Mouse (Mus musculus) liver, adult 2 months (tissue): ENCODE results near the gene Slc22a8. TPM values are rescaled to one million over a fixed set of nuclear protein-coding genes. Genes with fewer than 3 reads are reported as not detected.

Experiments
- DNase-seq: peaks from one replicate; pipeline ENCODE4 v3.0.0-alpha.2; 2011; ENCODE audit warnings: low read depth, low spot score; ENCODE audit errors: extremely low read depth
- H3K27ac ChIP-seq: fragments of 200-500 bp; replicated peaks from 2 replicates; pipeline ENCODE4 v1.5.1; 2012; ENCODE audit warnings: low read depth, mild to moderate bottlenecking, control low read depth, inconsistent platforms, low read length; ENCODE audit not compliant: insufficient read depth
- H3K27me3 ChIP-seq: fragments of 200-500 bp; 2 replicates; pipeline ENCODE4 v1.6.1; 2012; ENCODE audit warnings: mild to moderate bottlenecking, moderate library complexity, low read length, inconsistent platforms; ENCODE audit not compliant: control insufficient read depth, insufficient read depth
- H3K36me3 ChIP-seq: fragments of 200-500 bp; 2 replicates; pipeline ENCODE4 v1.6.1; 2012; ENCODE audit warnings: low read length, inconsistent platforms; ENCODE audit not compliant: control insufficient read depth, insufficient read depth
- H3K4me1 ChIP-seq: fragments of 200-500 bp; 2 replicates; pipeline ENCODE4 v1.6.1; 2011; ENCODE audit warnings: low read length; ENCODE audit not compliant: control insufficient read depth, insufficient read depth
- H3K4me3 ChIP-seq: fragments of 200-500 bp; 2 replicates; pipeline ENCODE4 v1.5.1; 2011; ENCODE audit warnings: low read depth, mild to moderate bottlenecking, control low read depth, low read length, moderate library complexity; ENCODE audit not compliant: insufficient read depth
- H3K79me2 ChIP-seq: fragments of 200-500 bp; 2 replicates; pipeline ENCODE4 v1.6.1; 2012; ENCODE audit warnings: inconsistent platforms, mild to moderate bottlenecking, low read length, moderate library complexity; ENCODE audit not compliant: control insufficient read depth, insufficient read depth
- H3K9ac ChIP-seq: fragments of 200-500 bp; 2 replicates; pipeline ENCODE4 v1.6.1; 2012; ENCODE audit warnings: low read depth, mild to moderate bottlenecking, control low read depth, inconsistent platforms, low read length
- CTCF ChIP-seq: fragments of 200-500 bp; IDR thresholded peaks from 2 replicates; pipeline ENCODE4 v1.5.1; 2011; ENCODE audit warnings: low read depth, low read length, control low read depth
- POLR2A ChIP-seq: fragments of 200-500 bp; IDR thresholded peaks from 2 replicates; pipeline ENCODE4 v1.6.1; 2011; ENCODE audit warnings: low read length, control low read depth; ENCODE audit not compliant: insufficient read depth; ENCODE audit errors: extremely low read depth
- WGBS: fragments of 180-500 bp; shearing (Covaris S2); methylation state at CpG from one replicate; pipeline ENCODE4 v1.1.7; 2018; 5-methylcytosine and 5-hydroxymethylcytosine counted together
- polyA plus RNA-seq: library from polyadenylated mRNA; depleted of rRNA; stranded (reverse); fragments of >200 nt; gene quantifications from 2 replicates; pipeline ENCODE4 v1.2.3, GENCODE M21; 2012
- total RNA-seq: library from RNA; depleted of rRNA; stranded (reverse); fragments of >200 nt; gene quantifications from 2 replicates; pipeline ENCODE4 v1.2.3, GENCODE M21; 2014

Slc22a8 gene
- total and polyA plus RNA-seq, 2 experiments = 0.02 TPM; not detected in 1

DNA sequence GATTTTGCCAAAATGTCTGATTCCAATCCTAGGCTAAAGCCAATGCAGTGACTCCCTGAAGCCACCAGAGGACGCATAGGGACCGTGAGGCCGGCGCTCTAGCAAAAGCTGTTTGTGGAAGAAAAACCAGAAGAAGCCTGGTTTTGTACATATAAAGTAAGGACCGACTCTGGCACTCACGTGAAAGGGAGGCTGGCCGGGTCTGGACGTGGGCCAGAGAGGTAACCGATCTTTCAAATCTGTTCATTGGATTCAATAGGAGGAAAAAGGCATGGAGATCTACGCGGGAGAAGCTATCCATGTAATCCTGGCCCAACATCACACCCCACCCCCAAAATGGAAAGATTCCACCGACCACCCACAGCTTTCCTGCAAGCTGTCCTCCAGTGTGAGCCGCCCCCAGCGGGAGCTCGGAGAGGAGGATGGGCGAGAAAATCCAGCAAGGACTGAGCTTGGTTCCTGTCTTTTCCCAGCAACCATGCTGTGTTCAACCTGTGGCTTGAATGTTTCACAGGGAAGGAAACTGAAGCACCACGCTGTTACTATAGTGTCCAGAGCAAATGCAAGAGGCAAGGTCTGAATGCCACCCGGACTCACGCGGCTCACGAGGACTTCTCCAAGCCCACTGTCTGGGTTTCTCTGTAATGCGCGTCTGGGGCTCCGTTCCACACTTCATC, 12.6 kb upstream of the Slc22a8 start:
- no peaks in the 10 kb centered on the region for H3K36me3 ChIP-seq
- peak overlapping the region; percentile 37; the same call in 1 of the 2 replicates for H3K9ac ChIP-seq
- no peaks in the 10 kb centered on the region for H3K27me3 ChIP-seq
- 16% methylated on average over 24 of the region's 24 CpGs for WGBS
- no peak for TF ChIP-seq POLR2A
- peak; percentile 97 for TF ChIP-seq CTCF
- H3K4me1 ChIP-seq = peaks cover 1% of the 10 kb centered on the region; the same call in 1 of the 2 replicates
- DNase-seq = peak; percentile 51
- no peak overlapping the region for H3K4me3 ChIP-seq
- no peak overlapping the region for H3K27ac ChIP-seq
- no peaks in the 10 kb centered on the region for H3K79me2 ChIP-seq

GRCm38 (mm10) chr19:8578970-8579342, 12.1 kb upstream of the Slc22a8 start:
- H3K79me2 ChIP-seq = no peaks in the 10 kb centered on the region
- H3K9ac ChIP-seq = no peak overlapping the region
- H3K4me1 ChIP-seq = peaks cover 1% of the 10 kb centered on the region; the same call in 1 of the 2 replicates
- no peak overlapping the region for H3K4me3 ChIP-seq
- DNase-seq = no peak
- H3K27ac ChIP-seq = no peak overlapping the region
- no peaks in the 10 kb centered on the region for H3K36me3 ChIP-seq
- WGBS = 89% methylated on average over 2 of the region's 2 CpGs
- TF ChIP-seq CTCF (no peak), POLR2A (no peak)
- no peaks in the 10 kb centered on the region for H3K27me3 ChIP-seq

DNA sequence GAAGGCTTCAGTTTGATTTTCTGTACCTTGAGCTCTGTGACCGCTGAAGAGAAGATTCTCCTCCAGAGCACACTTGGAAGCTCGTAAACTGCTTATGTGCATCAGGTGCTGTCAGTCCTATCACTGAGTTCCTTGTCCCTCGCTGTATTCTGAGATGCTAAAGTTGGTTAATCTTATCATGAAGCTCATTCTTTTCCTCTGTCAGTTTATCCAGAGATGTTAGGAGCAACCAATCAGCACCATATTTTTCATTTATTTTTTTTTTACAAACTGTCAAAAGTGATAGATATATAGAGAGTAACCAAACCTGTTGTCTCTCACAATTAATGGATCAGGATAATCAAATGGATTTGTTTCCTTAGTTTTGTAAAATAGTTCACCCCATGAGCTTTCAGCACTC, 5.8 kb upstream of the Slc22a8 start:
- H3K9ac ChIP-seq = no peak overlapping the region
- no peaks in the 10 kb centered on the region for H3K36me3 ChIP-seq
- H3K27ac ChIP-seq = no peak overlapping the region
- WGBS = 86% methylated on average over 3 of the region's 3 CpGs
- H3K4me1 ChIP-seq = no peaks in the 10 kb centered on the region
- H3K79me2 ChIP-seq = no peaks in the 10 kb centered on the region
- TF ChIP-seq POLR2A (no peak), CTCF (no peak)
- no peak for DNase-seq
- H3K4me3 ChIP-seq = no peak overlapping the region
- H3K27me3 ChIP-seq = no peaks in the 10 kb centered on the region

DNA sequence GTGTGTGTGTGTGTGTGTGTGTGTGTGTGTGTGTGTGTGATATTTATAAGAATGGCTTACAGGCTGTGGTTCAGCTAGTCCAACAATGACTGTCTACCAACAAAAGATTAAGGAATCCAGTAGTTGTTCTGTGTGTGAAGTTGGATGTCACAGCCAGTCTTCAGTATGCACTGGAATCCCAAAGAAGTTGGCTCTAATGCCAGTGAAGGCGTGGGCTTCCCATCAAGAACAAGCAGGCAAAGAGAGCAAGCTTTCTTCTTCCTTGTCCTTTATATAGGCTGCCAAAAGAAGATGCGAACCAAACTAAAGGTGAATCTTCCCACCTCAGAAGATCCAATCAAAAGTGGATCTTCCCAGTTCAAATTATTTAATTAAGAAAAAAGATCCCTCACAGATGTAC, 5.2 kb upstream of the Slc22a8 start:
- no peaks in the 10 kb centered on the region for H3K4me1 ChIP-seq
- no peaks in the 10 kb centered on the region for H3K79me2 ChIP-seq
- H3K9ac ChIP-seq = no peak overlapping the region
- DNase-seq = no peak
- no peaks in the 10 kb centered on the region for H3K27me3 ChIP-seq
- H3K27ac ChIP-seq = no peak overlapping the region
- H3K36me3 ChIP-seq = no peaks in the 10 kb centered on the region
- 95% methylated on average over 2 of the region's 2 CpGs for WGBS
- no peak overlapping the region for H3K4me3 ChIP-seq
- TF ChIP-seq CTCF = no peak
- TF ChIP-seq POLR2A = no peak

DNA sequence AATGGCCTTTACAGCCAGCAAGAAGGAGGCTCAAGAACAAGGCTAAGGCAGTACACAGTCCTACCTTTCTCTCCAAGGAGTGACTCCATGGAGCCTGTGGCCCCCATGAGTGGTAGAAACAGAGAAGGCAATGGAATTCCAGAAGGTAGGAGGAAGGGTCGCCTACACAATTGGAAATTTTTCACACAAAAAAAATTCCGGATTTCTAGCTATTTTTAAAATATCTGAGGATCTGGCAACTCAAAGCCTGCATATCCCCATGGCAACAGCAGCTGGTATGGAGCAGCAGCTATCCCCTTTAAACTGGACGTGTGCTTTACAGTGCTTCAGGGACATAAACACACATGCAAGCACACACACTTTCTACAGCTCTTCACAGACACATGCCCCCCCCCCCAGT, 4.7 kb upstream of the Slc22a8 start:
- H3K27me3 ChIP-seq = no peaks in the 10 kb centered on the region
- TF ChIP-seq POLR2A = no peak
- TF ChIP-seq CTCF = no peak
- no peaks in the 10 kb centered on the region for H3K4me1 ChIP-seq
- 66% methylated on average over 3 of the region's 3 CpGs for WGBS
- H3K9ac ChIP-seq = no peak overlapping the region
- DNase-seq = no peak
- no peak overlapping the region for H3K27ac ChIP-seq
- H3K36me3 ChIP-seq = no peaks in the 10 kb centered on the region
- no peaks in the 10 kb centered on the region for H3K79me2 ChIP-seq
- no peak overlapping the region for H3K4me3 ChIP-seq

DNA sequence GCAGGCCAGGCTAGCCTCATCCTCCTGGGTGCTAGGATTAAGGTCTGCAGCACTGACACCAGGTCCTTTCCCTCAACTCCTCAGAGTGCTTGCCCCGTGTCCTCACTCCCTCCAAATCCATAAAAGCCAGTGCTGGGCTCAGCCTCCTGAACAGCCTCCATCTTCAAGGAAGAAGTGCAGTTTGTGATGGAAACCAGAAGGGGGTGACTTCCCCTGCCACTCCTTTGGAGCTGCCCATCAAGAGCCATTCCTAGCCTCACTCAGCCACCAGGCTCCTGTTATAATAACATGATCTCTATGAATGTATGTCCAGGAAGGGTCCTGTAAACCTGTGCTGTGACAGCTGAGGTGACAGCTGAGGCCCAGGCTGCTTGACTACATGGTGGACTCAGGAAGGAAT, 3.7 kb upstream of the Slc22a8 start:
- peak; percentile 49 for TF ChIP-seq CTCF
- TF ChIP-seq POLR2A = no peak
- Histone ChIP-seq H3K36me3 (no peaks in the 10 kb centered on the region), H3K27me3 (no peaks in the 10 kb centered on the region), H3K4me3 (no peak overlapping the region), H3K79me2 (no peaks in the 10 kb centered on the region), H3K9ac (no peak overlapping the region), H3K4me1 (no peaks in the 10 kb centered on the region), H3K27ac (no peak overlapping the region)
- DNase-seq = no peak
- WGBS = 83% methylated on average over 1 of the region's 1 CpGs
